Mouse (Mus musculus): Measurements from ENCODE around the gene Il4i1. TPM values are rescaled to one million over a fixed set of nuclear protein-coding genes. Genes with fewer than 3 reads are reported as not detected.
A peak's percentile ranks its signal among the peaks of the same experiment; 100 is the strongest.

Il4i1 gene
- total and polyA plus RNA-seq, 2 experiments from 2014 or later, result 1.1 TPM; not detected in 1

GRCm38 (mm10) chr7:44824872-44825271 lies 8.7 kb downstream of the Il4i1 start:
- TF ChIP-seq EP300 (IDR thresholded peaks at IDR 0.05; ENCODE audit: low read depth) (no peak), CTCF (IDR thresholded peaks at IDR 0.05; ENCODE audit: low read depth) (peak; percentile 95)
- no peak overlapping the region for H3K9ac ChIP-seq (replicated peaks; ENCODE audit: low read depth, low read length)
- DNase-seq (ENCODE audit: low spot score) (peak; percentile 74), ATAC-seq (ENCODE audit: insufficient read depth, low read depth) (peak; percentile 75; the same call in 1 of the 2 replicates)
- H3K4me2 ChIP-seq (ENCODE audit: low read depth, low read length), result no peak overlapping the region
- no peak overlapping the region for H3K4me3 ChIP-seq (ENCODE audit: low read depth, low read length)
- H3K27ac ChIP-seq (ENCODE audit: low read depth), result no peak overlapping the region
- H3K27me3 ChIP-seq (ENCODE audit: control insufficient read depth, insufficient read depth, low read length), result no peaks in the 10 kb centered on the region
- peaks cover 19% of the 10 kb centered on the region for H3K36me3 ChIP-seq (replicated peaks; ENCODE audit: control insufficient read depth, insufficient read depth, low read length)
- peaks cover 10% of the 10 kb centered on the region for H3K4me1 ChIP-seq (ENCODE audit: control insufficient read depth, insufficient read depth)
- no peaks in the 10 kb centered on the region for H3K9me3 ChIP-seq (replicated peaks; ENCODE audit: control insufficient read depth, low read length)
- 15% methylated on average over 3 of the region's 3 CpGs for WGBS

GRCm38 (mm10) chr7:44826771-44827170 lies 10.6 kb downstream of the Il4i1 start:
- H3K9ac ChIP-seq (replicated peaks; ENCODE audit: low read depth, low read length), result no peak overlapping the region
- peaks cover 38% of the 10 kb centered on the region for H3K36me3 ChIP-seq (replicated peaks; ENCODE audit: control insufficient read depth, insufficient read depth, low read length)
- no peak overlapping the region for H3K27ac ChIP-seq (ENCODE audit: low read depth)
- H3K4me2 ChIP-seq (ENCODE audit: low read depth, low read length), result no peak overlapping the region
- no peak for DNase-seq (ENCODE audit: low spot score)
- H3K27me3 ChIP-seq (ENCODE audit: control insufficient read depth, insufficient read depth, low read length), result no peaks in the 10 kb centered on the region
- H3K4me1 ChIP-seq (ENCODE audit: control insufficient read depth, insufficient read depth), result peaks cover under 1% of the 10 kb centered on the region; the same call in 1 of the 2 replicates
- ATAC-seq (ENCODE audit: insufficient read depth, low read depth), result no peak
- 84% methylated on average over 3 of the region's 3 CpGs for WGBS
- H3K9me3 ChIP-seq (replicated peaks; ENCODE audit: control insufficient read depth, low read length), result no peaks in the 10 kb centered on the region
- H3K4me3 ChIP-seq (ENCODE audit: low read depth, low read length), result no peak overlapping the region
- TF ChIP-seq EP300 (IDR thresholded peaks at IDR 0.05; ENCODE audit: low read depth) (no peak), CTCF (IDR thresholded peaks at IDR 0.05; ENCODE audit: low read depth) (no peak)

- H3K36me3 ChIP-seq (replicated peaks; ENCODE audit: control insufficient read depth, insufficient read depth, low read length), result peaks cover 44% of the 10 kb centered on the region
- H3K4me2 ChIP-seq (ENCODE audit: low read depth, low read length), result no peak overlapping the region
- no peaks in the 10 kb centered on the region for H3K4me1 ChIP-seq (ENCODE audit: control insufficient read depth, insufficient read depth)
- TF ChIP-seq EP300 (IDR thresholded peaks at IDR 0.05; ENCODE audit: low read depth) (no peak), CTCF (IDR thresholded peaks at IDR 0.05; ENCODE audit: low read depth) (no peak)
- H3K4me3 ChIP-seq (ENCODE audit: low read depth, low read length), result no peak overlapping the region
- DNase-seq (ENCODE audit: low spot score), result no peak
- no peak overlapping the region for H3K27ac ChIP-seq (ENCODE audit: low read depth)
- no peak overlapping the region for H3K9ac ChIP-seq (replicated peaks; ENCODE audit: low read depth, low read length)
- no peaks in the 10 kb centered on the region for H3K9me3 ChIP-seq (replicated peaks; ENCODE audit: control insufficient read depth, low read length)
- H3K27me3 ChIP-seq (ENCODE audit: control insufficient read depth, insufficient read depth, low read length), result no peaks in the 10 kb centered on the region
- WGBS, result 84% methylated on average over 5 of the region's 5 CpGs
- no peak for ATAC-seq (ENCODE audit: insufficient read depth, low read depth)
These were observed 12.5 kb downstream of the Il4i1 start for GRCm38 (mm10) chr7:44828706-44829105.

GRCm38 (mm10) chr7:44832763-44833162 lies 16.6 kb downstream of the Il4i1 start:
- H3K9ac ChIP-seq (replicated peaks; ENCODE audit: low read depth, low read length), result no peak overlapping the region
- no peak overlapping the region for H3K4me3 ChIP-seq (ENCODE audit: low read depth, low read length)
- no peak for TF ChIP-seq EP300 (IDR thresholded peaks at IDR 0.05; ENCODE audit: low read depth)
- no peak for TF ChIP-seq CTCF (IDR thresholded peaks at IDR 0.05; ENCODE audit: low read depth)
- no peak for DNase-seq (ENCODE audit: low spot score)
- H3K27ac ChIP-seq (ENCODE audit: low read depth), result no peak overlapping the region
- H3K4me1 ChIP-seq (ENCODE audit: control insufficient read depth, insufficient read depth), result 0 out of 2 replicates have a peak, but pooled peaks cover 8% of the 10 kb centered on the region
- H3K9me3 ChIP-seq (replicated peaks; ENCODE audit: control insufficient read depth, low read length), result no peaks in the 10 kb centered on the region
- peaks cover 44% of the 10 kb centered on the region for H3K36me3 ChIP-seq (replicated peaks; ENCODE audit: control insufficient read depth, insufficient read depth, low read length)
- no peak overlapping the region for H3K4me2 ChIP-seq (ENCODE audit: low read depth, low read length)
- no peak for ATAC-seq (ENCODE audit: insufficient read depth, low read depth)
- no peaks in the 10 kb centered on the region for H3K27me3 ChIP-seq (ENCODE audit: control insufficient read depth, insufficient read depth, low read length)
- WGBS, result 66% methylated on average over 4 of the region's 4 CpGs

GRCm38 (mm10) chr7:44835373-44836015 lies 19.3 kb downstream of the Il4i1 start:
- 88% methylated on average over 1 of the region's 1 CpGs for WGBS
- TF ChIP-seq EP300 (IDR thresholded peaks at IDR 0.05; ENCODE audit: low read depth) (no peak), CTCF (IDR thresholded peaks at IDR 0.05; ENCODE audit: low read depth) (no peak)
- ATAC-seq (ENCODE audit: insufficient read depth, low read depth) (no peak), DNase-seq (ENCODE audit: low spot score) (no peak)
- peaks cover 2% of the 10 kb centered on the region; the same call in 1 of the 2 replicates for H3K27me3 ChIP-seq (ENCODE audit: control insufficient read depth, insufficient read depth, low read length)
- no peak overlapping the region for H3K27ac ChIP-seq (ENCODE audit: low read depth)
- H3K9me3 ChIP-seq (replicated peaks; ENCODE audit: control insufficient read depth, low read length), result no peaks in the 10 kb centered on the region
- no peak overlapping the region for H3K4me3 ChIP-seq (ENCODE audit: low read depth, low read length)
- H3K4me1 ChIP-seq (ENCODE audit: control insufficient read depth, insufficient read depth), result peaks cover 20% of the 10 kb centered on the region
- peaks cover 22% of the 10 kb centered on the region for H3K36me3 ChIP-seq (replicated peaks; ENCODE audit: control insufficient read depth, insufficient read depth, low read length)
- no peak overlapping the region for H3K4me2 ChIP-seq (ENCODE audit: low read depth, low read length)
- no peak overlapping the region for H3K9ac ChIP-seq (replicated peaks; ENCODE audit: low read depth, low read length)

GRCm38 (mm10) chr7:44836016-44836404 lies 19.8 kb downstream of the Il4i1 start:
- H3K27me3 ChIP-seq (ENCODE audit: control insufficient read depth, insufficient read depth, low read length), result peaks cover 5% of the 10 kb centered on the region; the same call in 1 of the 2 replicates
- 31% methylated on average over 3 of the region's 3 CpGs for WGBS
- no peak for DNase-seq (ENCODE audit: low spot score)
- H3K4me3 ChIP-seq (ENCODE audit: low read depth, low read length), result no peak overlapping the region
- peaks cover 20% of the 10 kb centered on the region for H3K4me1 ChIP-seq (ENCODE audit: control insufficient read depth, insufficient read depth)
- H3K9me3 ChIP-seq (replicated peaks; ENCODE audit: control insufficient read depth, low read length), result no peaks in the 10 kb centered on the region
- H3K36me3 ChIP-seq (replicated peaks; ENCODE audit: control insufficient read depth, insufficient read depth, low read length), result peaks cover 20% of the 10 kb centered on the region
- ATAC-seq (ENCODE audit: insufficient read depth, low read depth), result no peak
- no peak overlapping the region for H3K9ac ChIP-seq (replicated peaks; ENCODE audit: low read depth, low read length)
- H3K27ac ChIP-seq (ENCODE audit: low read depth), result no peak overlapping the region
- no peak overlapping the region for H3K4me2 ChIP-seq (ENCODE audit: low read depth, low read length)
- TF ChIP-seq EP300 (IDR thresholded peaks at IDR 0.05; ENCODE audit: low read depth) (no peak), CTCF (IDR thresholded peaks at IDR 0.05; ENCODE audit: low read depth) (no peak)
